Mouse (Mus musculus): ENCODE results near the gene Stag1. TPM values are rescaled to one million over a fixed set of nuclear protein-coding genes. Genes with fewer than 3 reads are reported as not detected.
"Not testable (repeated sequence)": the region's sequence is repeated elsewhere in the genome, so short reads cannot be mapped to it uniquely, and the experiment has no call there.

Gene Stag1
- total RNA-seq, 2 experiments from 2014 or later, result 26.1 to 28.4 TPM

DNA sequence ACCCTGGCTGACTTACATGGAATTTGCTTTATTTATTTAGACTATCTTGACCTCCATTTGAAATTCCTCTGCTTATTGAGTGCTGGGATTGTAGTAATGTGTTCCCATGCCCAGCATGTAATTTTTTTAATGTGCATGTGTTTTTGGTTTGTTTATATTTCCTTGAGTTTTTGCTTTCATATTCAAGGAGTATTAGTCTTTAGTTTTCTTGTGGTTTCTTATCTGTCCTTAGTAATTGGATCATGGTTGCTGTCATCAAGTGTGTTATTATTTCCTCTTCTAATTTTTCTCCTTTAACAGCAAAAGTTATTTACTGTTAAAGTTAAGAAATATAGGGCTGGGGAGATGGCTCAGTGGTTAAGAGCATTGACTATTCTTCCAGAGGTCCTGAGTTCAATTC, 63.0 kb downstream of the Stag1 start:
- intact Hi-C loops (cut with DNase I), result no loop called here
- TF ChIP-seq CTCF (IDR thresholded peaks at IDR 0.05), result no peak
- DNase-seq, result no peak
- H3K27ac ChIP-seq, result no peak overlapping the region
- no peak overlapping the region for H3K4me3 ChIP-seq

GRCm38 (mm10) chr9:100663473-100664134, 66.0 kb downstream of the Stag1 start:
- no peak for DNase-seq
- intact Hi-C loops (cut with DNase I), result no loop called here
- Histone ChIP-seq H3K4me3 (no peak overlapping the region), H3K27ac (no peak overlapping the region)
- no peak for TF ChIP-seq CTCF (IDR thresholded peaks at IDR 0.05)

DNA sequence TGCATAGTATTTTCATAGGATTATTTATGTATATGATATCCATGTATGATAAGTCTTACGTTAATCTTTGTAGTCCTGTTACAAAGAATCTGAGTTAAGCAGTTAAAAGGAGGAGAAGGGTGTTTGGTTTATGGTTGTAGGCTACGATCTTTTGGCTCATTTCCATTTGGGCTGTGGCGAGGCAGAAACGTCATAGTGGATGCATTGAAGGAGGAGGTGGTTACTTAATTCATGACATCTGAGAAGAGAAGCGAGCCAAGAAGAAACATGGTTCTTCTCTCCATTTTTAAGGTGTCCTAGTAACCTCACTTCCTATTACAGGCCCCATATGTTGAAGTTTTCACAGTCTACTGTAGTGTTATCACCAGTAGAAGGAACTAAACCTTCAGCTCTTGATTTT, 72.6 kb downstream of the Stag1 start:
- no peak for DNase-seq
- no peak overlapping the region for H3K4me3 ChIP-seq
- no peak for TF ChIP-seq CTCF (IDR thresholded peaks at IDR 0.05)
- intact Hi-C loops (cut with DNase I), result no loop called here
- H3K27ac ChIP-seq, result no peak overlapping the region

DNA sequence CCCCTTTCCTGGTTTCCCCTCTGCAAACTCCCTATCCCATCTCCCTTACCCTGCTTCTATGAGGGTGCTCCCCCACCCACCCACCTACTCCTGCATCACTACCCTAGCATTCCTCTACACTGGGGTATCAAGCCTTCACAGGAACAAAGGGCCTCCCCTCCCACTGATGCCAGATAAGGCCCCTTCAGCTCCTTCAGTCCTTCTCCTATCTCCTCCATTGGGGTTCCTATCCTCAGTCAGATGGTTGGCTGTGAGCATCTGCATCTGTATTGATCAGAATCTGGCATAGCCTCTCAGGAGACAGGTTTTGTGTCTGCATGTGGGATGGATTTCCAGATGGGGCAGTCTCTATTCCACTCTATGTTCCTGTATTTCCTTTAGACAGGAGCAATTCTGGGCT, 81.4 kb downstream of the Stag1 start:
- intact Hi-C loops (cut with DNase I), result no loop called here
- Histone ChIP-seq H3K27ac (no peak overlapping the region), H3K4me3 (no peak overlapping the region)
- no peak for DNase-seq
- TF ChIP-seq CTCF (IDR thresholded peaks at IDR 0.05), result no peak

DNA sequence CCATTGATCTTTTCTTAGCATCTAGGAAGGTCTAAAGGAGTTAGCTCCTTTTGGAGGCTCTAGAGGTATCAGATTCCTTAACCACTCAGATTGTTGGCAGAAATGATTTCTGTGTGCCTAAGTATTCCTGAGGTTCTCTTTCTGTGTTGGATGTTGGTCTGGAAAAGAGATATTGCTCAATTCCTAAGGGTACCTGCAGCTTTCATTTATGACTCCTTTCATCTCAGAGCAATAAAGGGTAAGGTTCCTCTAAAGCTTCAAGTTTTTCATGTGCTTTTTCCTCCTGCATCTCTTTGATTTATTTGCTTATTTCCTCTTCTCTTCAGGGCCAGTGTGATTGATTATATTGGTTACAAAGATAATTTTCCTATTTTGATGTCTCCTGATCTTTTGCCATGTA, 84.7 kb downstream of the Stag1 start:
- DNase-seq, result no peak
- H3K4me3 ChIP-seq, result no peak overlapping the region
- intact Hi-C loops (cut with DNase I), result no loop called here

GRCm38 (mm10) chr9:100685769-100686487, 88.3 kb downstream of the Stag1 start:
- Histone ChIP-seq H3K27ac (no peak overlapping the region), H3K4me3 (no peak overlapping the region)
- DNase-seq, result no peak
- intact Hi-C loops (cut with DNase I), result no loop called here
- TF ChIP-seq CTCF (IDR thresholded peaks at IDR 0.05), result no peak

More for the DNA sequence above, 84.7 kb downstream of the Stag1 start:
- TF ChIP-seq CTCF (IDR thresholded peaks at IDR 0.05), result no peak
- no peak overlapping the region for H3K27ac ChIP-seq

- intact Hi-C loops (cut with DNase I), result no loop called here
- TF ChIP-seq CTCF (IDR thresholded peaks at IDR 0.05), result no peak
- no peak for DNase-seq
- no peak overlapping the region for H3K4me3 ChIP-seq
- no peak overlapping the region for H3K27ac ChIP-seq
These were observed 92.2 kb downstream of the Stag1 start for GRCm38 (mm10) chr9:100689765-100690316.

- intact Hi-C loops (cut with DNase I), result no loop called here
- Histone ChIP-seq H3K4me3 (no peak overlapping the region), H3K27ac (no peak overlapping the region)
- DNase-seq, result no peak
- no peak for TF ChIP-seq CTCF (IDR thresholded peaks at IDR 0.05)
These were observed 94.6 kb downstream of the Stag1 start for GRCm38 (mm10) chr9:100692239-100692638.

- peak; percentile 17 for DNase-seq
- no peak for TF ChIP-seq CTCF (IDR thresholded peaks at IDR 0.05)
- intact Hi-C loops (cut with DNase I), result no loop called here
- Histone ChIP-seq H3K27ac (peak overlapping the region; percentile 75), H3K4me3 (no peak overlapping the region)
These were observed 98.9 kb downstream of the Stag1 start for GRCm38 (mm10) chr9:100696537-100696936.

- TF ChIP-seq CTCF (IDR thresholded peaks at IDR 0.05), result no peak
- DNase-seq, result no peak
- H3K4me3 ChIP-seq, result no peak overlapping the region
- H3K27ac ChIP-seq, result no peak overlapping the region
- intact Hi-C loops (cut with DNase I), result no loop called here
These were observed 110.0 kb downstream of the Stag1 start for GRCm38 (mm10) chr9:100707644-100708043.

GRCm38 (mm10) chr9:100711665-100712064, 114.1 kb downstream of the Stag1 start:
- intact Hi-C loops (cut with DNase I), result no loop called here
- no peak for TF ChIP-seq CTCF (IDR thresholded peaks at IDR 0.05)
- Histone ChIP-seq H3K27ac (no peak overlapping the region; the same call in 1 of the 2 replicates), H3K4me3 (no peak overlapping the region)
- DNase-seq, result no peak

GRCm38 (mm10) chr9:100724832-100725231, 127.2 kb downstream of the Stag1 start:
- DNase-seq; intact Hi-C loops (cut with DNase I); H3K4me3 ChIP-seq; H3K27ac ChIP-seq: not testable (repeated sequence)

DNA sequence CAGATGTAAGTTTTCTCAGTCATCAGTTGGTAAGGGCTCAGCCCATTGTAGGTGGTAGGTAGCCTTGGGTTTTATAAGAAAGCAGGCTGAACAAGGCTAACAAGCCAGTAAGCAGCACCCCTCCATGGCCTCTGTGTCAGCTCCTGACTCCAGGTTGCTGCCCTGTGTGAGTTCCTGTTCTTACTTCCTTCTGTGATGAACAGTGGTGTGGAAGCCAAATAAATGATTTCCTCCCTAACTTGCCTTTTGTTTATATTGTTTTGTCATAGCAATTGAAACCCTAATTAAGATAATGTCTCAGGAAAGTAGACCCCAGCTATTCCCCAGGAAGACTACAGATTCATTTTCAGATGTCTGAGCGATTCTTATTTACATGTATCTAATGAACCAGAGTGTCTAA, 134.2 kb downstream of the Stag1 start:
- Histone ChIP-seq H3K27ac (no peak overlapping the region), H3K4me3 (no peak overlapping the region)
- no peak for DNase-seq
- intact Hi-C loops (cut with DNase I), result no loop called here
- no peak for TF ChIP-seq CTCF (IDR thresholded peaks at IDR 0.05)

Data from gastrocnemius, adult 2 months (tissue).